Comparison of ENCODE assay signal across 8 mouse cellular contexts in the genomic region with DNA sequence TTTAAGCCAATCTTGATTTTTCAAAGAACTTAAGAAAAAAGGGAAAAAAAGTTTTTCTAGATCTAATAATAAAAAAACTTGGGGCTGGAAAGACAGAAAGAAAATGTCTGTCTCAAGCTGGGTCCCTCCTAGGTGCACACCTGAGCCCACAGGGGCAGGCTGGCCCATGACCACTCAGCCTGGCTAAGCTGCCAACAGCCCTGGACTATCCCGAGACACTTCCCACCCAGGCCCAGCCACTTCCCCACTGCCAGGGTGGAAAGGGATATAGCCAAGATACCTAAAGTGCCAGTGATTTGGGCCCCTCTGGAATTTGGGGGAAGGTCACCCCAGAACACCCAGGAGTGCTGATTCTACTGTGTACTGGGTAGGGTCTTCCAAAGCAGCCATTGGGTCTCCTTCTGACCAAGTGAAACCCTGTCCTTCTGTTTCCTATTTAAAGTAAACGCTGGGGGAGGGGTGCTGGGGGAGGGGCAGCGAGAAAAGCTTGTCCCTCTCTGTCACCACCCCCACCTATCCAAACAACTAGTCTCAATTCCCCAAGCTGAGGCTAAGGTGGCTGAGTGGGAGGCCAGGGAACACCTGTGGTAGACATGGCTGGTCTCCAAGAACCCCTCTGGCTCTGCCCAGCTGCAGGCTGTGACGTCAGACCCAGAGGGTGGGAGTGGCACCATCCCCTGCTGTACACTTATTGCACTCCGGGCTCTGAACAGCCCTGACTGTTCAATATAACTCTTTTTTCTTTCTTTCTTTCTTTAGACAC.
DNase-seq lines count a peak whose midpoint lies in the region; ATAC-seq and TF ChIP-seq lines count a peak whose summit lies in the region.

No protein-coding gene starts in this region.

- no peaks in the 10 kb centered on the region for H3K9me3 ChIP-seq in embryonic facial prominence, embryonic 13.5 days

- no peaks in the 10 kb centered on the region for H3K27me3 ChIP-seq in embryonic facial prominence, embryonic 13.5 days

- peaks cover 55% of the 10 kb centered on the region for H3K4me1 ChIP-seq in embryonic facial prominence, embryonic 13.5 days

- no peak overlapping the region for H3K4me3 ChIP-seq in gastrocnemius, adult 2 months
- H3K4me3 ChIP-seq in embryonic facial prominence, embryonic 13.5 days: no peak overlapping the region

- H3K36me3 ChIP-seq in embryonic facial prominence, embryonic 13.5 days: no peaks in the 10 kb centered on the region

- no peak for TF ChIP-seq CTCF in gastrocnemius, adult 2 months (IDR thresholded peaks at IDR 0.05)

- intact Hi-C loops in gastrocnemius, adult 2 months (cut with DNase I): no loop called here

- no peak for DNase-seq in gastrocnemius, adult 2 months
- no peak for DNase-seq in gastrocnemius, postnatal 10 days
- peak; percentile 49 for DNase-seq in 3T3-L1 (ENCODE audit: low read depth, low spot score)
- DNase-seq in lung, postnatal 10 days: peak; percentile 45
- no peak for DNase-seq in retina, embryonic 14.5 days (ENCODE audit: low spot score)
- no peak for DNase-seq in cerebellum, adult 11 months

- peak overlapping the region; percentile 74 for H3K27ac ChIP-seq in gastrocnemius, adult 2 months
- peak overlapping the region; percentile 85 for H3K27ac ChIP-seq in embryonic facial prominence, embryonic 13.5 days

- no peak overlapping the region for H3K9ac ChIP-seq in embryonic facial prominence, embryonic 13.5 days

- H3K4me2 ChIP-seq in embryonic facial prominence, embryonic 13.5 days: peak overlapping the region; percentile 11; the same call in 1 of the 2 replicates

- WGBS in embryonic facial prominence, embryonic 13.5 days: 23% methylated on average over 5 of the region's 5 CpGs

- peak; percentile 66; the same call in 1 of the 2 replicates for ATAC-seq in embryonic facial prominence, embryonic 13.5 days (ENCODE audit: insufficient number of reproducible peaks, insufficient read depth, low FRiP score, low TSS enrichment, low read depth)
- no peak for ATAC-seq in monocyte, adult 5-6 weeks (replicated peaks; ENCODE audit: insufficient number of reproducible peaks, low FRiP score, low TSS enrichment, poor library complexity, severe bottlenecking)

Comparison
In these comparisons a context has a peak if more than half of its experiments do, and no peak if none do; other contexts are left out.
1. DNase-seq: peak in 3T3-L1 (single experiment) and lung, postnatal 10 days (single experiment); none in gastrocnemius, adult 2 months (single experiment), gastrocnemius, postnatal 10 days (single experiment), retina, embryonic 14.5 days (single experiment) and cerebellum, adult 11 months (single experiment).